Mouse (Mus musculus): Measurements from ENCODE around the gene Chchd6.

The Chchd6 gene

DNA sequence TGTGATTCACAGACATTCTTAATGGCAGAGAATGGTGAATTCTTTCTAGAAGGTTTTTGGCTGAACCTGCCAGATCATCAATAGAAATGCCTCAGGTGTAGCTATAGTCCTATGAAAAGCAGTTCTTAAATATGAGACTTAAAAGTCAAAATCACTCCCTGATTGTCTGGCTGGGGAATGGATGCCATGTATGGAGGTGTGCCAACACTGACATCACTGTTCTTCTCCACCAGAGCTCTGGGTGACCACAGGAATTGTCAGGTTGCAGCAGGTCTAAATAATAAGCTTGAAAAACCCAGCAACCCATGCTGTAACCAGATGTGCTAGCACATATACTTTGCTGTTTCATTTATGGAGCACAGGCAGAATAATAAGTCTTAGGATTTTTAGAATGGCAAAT, 87.2 kb downstream of the Chchd6 start:
- DNase-seq, result no peak

DNA sequence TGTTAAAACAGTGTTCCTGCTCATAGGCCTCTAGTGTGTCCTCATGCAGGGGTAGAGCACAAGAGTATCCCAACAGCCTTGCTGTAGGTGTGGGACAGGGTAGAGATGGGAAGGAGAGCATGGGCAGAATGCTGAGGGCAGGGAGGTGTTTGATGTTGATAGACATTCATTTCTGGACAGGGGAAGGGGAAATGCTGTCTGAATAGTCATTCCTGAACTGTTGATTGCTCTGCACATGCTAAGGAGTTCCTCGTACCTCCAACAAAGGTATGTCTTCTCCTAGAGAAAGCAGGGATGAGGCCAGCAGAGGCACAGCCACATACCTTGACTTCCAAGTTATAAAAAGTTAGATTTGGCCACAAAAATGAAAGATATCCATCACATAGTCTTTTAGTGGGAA, 95.5 kb downstream of the Chchd6 start:
- DNase-seq, result no peak

DNA sequence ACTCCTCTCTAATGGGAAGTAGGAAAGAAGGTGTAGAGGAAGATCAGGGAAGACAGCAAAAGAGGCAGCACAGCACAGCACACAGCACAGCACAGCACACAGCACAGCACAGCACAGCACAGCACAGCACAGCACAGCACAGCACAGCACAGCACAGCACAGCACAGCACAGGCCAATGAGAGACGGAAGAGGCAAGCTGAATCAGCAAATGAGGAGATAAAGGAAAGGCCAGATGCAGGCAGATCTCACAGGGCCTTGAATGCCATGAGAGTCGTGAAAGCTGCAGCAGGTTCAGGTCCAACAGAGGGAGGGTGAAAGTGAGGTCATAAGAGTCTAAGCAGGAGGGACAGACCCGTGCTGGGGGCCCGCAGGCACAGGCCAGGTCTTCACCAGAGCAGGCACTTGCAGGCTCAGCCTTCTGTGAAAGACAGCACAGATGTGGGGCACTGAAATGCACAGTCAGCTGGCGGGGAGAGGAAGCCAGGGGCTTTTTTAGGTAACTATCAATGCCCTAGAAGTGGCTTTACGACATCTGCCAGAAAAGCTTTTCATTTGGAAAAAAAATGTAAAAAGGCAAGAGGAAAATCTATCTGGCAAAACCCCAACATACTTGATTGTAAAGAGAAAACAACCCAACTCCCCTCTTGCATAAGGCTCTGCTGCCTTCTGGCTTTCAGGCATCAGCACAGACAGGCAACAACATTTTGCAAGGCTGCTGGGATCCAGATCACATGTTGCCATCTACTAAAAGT, 96.5 kb downstream of the Chchd6 start:
- no peak for DNase-seq

DNA sequence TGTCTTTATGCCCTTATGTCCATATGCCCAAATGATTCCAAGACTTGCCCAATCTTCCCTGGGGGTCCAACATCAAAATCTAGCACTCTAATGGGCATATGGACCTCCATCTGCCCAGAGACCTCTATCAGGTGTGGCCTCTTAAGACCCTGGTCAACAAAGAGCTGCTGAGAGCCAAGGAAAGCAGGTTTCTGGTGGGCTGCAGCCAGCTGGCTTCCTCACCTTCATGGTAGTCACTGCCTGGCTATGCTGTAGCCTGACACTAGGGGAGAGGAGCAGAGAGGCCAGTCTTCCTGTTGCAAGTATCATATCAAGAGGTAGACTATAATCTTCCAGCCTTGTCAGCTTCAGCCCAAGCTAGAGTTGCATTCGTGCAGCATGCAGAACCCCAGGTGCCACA, 98.5 kb downstream of the Chchd6 start:
- DNase-seq, result no peak

DNA sequence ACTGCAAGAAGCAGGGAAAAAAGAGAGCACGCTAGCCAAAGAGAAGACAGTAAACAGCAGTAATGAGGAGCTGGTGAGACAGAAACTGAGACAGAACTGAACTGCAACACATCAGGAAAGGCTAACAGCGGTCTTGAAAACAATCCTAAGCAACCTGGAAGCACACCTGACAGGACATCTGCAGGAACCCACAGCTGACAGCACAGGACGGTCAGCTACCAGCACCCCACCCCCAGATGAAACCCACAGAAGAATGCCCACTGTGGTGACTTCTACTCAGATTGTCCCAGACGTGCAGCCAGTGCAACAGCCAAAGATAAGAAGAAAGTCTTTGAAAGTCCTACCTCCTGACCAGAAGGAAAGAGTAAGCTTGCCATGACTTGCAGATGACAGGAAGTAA, 103.1 kb downstream of the Chchd6 start:
- no peak for DNase-seq

DNA sequence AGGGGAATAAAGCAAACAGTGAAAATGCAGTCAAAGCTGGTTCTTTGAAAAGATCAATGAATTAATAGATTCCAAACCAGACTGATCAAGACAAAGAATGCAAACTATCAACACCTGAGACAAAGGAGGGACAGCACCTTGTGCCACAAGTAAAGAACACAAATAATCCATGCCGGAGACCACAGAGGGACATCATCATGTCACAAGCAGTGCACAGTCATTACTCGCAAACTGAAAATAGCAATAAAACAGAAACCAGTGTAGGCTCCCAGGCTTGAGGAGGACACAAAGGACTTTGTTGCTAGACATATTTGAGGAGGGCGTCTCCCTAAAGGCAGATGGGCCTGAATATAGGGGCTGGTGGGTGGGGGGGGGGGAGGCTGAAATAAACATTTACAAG, 105.1 kb downstream of the Chchd6 start:
- no peak for DNase-seq

DNA sequence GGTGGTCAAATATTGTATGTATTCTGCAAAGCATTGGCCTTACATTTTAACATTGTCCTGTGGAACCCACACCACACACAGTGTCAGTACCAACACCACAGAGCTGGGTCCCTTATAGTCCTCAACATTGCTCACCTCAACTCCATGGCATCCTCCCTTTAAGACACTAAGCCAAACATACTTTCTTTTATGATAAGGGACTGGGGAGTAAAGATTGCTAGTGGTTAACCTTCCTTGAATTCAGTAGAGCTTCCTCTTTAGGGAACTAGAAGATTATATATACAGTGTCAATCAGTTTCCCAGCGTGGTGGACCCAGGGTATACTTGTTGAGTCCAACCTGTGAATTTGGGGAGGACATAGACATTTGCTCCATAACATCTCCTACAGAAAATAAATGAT, 105.9 kb downstream of the Chchd6 start:
- no peak for DNase-seq

DNA sequence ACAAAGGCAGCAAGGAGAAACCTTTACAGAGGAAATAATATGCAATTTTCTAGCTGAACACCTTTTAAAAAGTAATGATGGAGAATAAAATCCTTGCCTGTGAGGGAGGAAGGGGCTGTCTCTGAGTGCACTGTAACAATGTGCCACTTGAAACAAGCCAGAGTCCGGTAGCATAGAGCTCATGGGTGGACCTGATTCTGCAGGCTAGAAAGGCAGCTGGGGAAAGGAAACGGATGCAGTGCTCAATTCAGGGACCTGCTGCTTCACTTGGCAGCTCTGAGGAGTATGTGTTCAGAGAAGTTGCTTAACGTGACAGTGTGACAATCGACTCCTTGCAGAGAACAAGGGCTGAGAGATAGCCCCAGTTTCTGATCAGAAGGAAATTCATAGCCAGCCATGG, 109.4 kb downstream of the Chchd6 start:
- no peak for DNase-seq

DNA sequence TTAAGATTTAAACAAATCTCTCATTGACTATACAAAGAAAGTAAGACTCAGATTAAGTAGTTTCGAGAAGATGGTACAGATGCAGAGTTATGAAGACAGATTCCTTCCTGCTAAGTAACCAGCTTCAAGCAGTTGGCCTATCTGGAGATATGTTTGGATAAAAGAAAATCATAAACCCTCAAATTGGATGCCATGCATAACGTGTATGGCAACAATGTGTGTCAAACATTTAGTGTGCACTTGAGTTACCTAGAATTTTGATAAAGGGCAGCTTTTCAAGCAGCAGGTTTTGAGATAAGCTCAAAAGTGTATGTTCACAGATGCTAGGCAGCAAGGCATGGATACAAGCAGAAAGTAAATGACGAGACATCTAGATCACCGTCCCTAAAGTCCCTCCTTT, 114.3 kb downstream of the Chchd6 start:
- no peak for DNase-seq

DNA sequence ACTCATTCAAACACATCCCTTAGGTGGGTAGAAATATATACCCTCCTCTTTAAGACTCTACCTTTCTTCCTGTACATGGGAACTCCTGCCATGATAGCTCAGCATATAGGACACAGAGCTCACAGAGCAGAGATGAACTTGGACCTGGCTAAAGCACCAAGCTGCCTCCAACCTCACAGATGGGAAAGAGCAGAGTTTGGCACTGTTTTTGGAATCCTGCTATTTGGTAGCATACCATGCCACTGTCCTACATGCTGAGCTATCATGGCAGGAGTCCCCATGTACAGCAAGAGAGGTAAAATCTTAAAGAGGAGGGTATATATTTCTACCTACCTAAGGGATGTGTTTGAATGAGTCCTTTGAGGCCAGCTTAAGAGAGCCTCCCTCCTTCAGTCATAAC, 127.5 kb downstream of the Chchd6 start:
- DNase-seq, result no peak

DNA sequence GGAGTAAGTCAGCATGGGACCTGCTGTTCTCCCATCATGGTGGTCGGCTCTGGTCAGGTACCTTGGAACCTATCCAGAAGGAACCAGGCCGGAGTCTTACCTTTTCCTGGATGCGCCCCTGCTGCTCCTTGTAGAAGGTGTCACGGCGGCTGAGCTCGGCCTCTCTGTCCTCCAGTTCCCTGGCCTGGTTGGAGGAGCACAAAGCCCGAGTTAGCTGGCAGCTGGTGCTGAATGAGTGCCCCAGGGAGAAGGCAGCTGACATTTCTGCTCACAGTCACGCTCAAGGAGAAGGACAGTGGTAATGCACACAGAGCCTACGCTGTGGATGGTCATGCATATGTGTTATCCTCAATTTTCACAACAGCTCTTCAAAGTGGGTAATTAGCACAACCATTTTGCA, 128.2 kb downstream of the Chchd6 start:
- no peak for DNase-seq

DNA sequence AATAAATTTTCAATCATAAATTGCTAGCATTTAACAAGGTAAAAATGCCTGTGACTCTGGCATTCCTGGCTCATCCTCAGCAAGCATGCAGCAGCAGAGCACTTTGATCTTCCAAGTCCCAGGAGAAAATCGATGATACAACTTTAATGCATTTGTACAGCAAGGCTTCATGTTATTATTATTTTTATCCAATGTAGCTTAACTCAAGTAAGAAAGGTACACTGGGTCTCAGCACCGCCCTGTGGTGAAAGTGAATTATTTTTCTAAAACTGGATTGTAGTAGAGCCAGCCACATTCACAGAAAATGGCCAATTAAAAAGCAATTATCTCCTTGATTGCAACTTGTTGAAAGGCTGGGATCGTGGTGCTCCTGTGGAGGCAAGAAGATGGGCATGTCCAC, 128.6 kb downstream of the Chchd6 start:
- no peak for DNase-seq

DNA sequence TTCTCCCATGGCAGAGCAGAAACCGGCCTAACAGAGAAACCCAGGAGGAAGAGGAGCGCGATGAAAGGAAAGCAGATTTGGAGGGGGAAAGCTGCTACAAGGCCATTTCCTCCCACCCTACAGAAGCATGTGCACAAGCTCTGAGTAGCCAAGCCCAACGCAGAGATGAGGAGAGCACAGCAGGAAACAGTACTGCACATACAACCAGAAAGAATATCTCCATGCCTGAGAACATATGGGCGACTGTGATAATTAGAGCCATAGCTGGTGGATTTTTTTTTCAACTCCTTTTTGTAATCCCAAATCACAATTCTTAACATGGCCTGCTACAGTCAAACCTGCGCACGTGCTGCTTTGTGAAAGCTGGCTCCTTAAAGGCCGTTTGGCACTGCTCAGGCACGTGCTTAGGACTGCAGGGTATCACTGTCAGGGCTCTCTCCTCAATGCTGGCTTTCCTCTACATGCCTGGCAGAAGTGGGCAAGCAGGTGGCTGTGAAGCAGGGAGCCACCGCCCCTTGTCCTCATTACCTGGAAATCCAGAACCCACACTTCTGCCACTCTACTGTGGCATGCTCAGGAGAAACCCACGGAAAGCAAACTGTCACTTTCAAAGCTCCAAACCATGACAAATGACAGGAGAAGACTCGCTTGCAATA, 129.3 kb downstream of the Chchd6 start:
- no peak for DNase-seq

DNA sequence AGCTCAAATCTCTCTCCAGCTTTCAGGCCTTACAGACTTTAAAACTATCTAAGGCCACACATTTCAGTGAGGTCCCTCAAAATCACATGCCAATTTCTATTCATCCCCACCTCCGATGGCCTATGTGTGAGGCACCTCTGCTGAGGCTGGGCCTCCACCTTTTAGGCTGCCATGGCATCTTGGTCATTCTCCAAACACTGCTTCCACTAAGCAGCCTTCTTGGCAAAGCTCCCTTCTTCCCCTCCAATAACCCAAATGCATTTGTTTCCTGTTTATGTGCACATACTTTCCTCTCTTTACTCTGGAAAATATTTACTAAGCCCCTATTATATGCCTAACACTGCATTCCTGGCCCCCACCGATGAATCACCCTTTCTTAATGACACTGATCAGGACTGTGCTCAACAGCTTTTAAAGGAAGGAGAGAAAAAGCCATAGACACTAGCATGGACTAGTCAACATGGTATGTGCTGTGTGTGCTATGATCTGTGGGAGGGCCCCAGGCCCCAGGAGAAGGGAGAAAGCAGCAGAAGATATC, 133.2 kb downstream of the Chchd6 start:
- DNase-seq, result no peak

DNA sequence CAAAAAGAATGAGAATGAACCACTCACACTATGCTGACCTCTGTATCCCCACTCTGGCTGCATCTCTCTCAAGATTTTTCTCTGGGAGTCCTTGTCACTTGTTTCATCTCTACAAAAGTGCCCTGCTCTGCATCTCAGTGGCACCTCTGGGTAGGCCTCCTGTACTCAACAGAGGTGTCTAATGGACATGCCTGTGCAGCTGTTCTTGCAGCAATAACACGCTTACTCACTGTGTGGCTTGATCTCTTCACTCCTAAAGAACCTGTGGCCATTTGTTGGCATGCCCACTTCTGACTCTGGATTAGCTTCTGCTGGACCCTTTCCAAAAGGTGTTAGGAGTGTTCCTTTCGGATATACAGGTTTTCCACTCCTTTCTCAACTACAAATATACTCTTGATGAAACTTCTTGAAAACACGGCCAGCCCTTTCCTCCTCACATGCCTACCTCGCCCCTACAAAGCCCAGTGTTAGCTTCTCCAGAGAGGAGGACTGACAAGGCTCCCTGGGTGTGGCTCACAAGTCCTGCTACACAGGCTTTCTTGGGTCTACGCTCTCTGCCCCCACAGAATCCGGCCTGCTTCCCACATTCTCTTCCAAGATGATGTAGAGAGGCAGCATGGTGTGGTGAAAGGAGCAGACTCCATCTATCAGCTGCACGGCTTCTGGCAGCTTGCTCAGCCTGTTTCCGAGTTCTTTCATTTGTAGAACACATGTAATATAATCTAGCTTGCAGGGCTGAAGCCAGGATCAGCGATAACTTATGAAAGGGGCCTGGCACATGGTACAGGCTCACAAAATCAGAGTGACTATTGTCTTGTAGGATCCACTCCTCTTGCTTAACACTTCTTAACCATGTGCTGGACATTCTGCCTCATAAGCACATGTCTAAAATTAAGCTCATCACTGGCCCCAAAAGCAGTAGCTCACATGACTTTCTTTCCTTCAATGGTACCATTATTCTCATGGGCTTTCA, 133.9 kb downstream of the Chchd6 start:
- no peak for DNase-seq

DNA sequence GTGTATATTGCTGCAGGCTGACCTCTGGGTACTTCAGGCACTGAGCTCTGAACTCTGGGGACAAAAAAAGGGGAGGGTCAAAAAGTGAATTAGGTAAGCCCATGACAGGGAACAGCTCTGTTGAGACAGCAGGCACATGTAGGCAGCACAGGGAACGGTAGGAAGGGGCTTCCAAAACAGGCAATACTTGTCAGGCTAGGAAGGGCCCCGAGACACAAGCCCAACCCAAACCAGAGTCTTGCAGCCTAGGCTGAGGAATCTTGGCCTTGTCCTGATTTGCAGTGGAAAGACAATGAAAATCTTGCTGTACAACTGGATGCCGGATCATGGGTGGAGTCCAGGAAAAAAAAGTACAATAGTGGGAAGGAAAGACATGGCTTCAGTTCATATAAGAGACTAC, 135.8 kb downstream of the Chchd6 start:
- DNase-seq, result no peak

DNA sequence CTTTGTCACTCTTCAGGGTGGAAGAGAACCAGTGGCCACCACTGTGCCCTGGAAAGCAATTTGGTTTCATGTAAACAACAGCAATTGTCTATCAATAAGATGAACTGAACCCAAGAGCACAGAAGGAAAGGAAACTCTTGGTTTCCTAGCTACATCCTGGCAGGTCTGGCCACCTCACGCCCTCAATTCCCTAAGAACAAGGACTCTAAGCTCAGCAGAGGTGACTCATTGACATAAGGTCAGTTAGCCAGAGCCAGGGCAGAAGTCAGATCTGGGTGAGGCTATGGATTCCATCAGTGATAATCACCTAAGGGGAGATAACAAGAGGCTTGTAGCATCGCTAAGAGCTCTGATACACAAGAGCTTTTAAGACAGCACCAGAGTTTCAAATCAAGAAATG, 137.9 kb downstream of the Chchd6 start:
- no peak for DNase-seq

DNA sequence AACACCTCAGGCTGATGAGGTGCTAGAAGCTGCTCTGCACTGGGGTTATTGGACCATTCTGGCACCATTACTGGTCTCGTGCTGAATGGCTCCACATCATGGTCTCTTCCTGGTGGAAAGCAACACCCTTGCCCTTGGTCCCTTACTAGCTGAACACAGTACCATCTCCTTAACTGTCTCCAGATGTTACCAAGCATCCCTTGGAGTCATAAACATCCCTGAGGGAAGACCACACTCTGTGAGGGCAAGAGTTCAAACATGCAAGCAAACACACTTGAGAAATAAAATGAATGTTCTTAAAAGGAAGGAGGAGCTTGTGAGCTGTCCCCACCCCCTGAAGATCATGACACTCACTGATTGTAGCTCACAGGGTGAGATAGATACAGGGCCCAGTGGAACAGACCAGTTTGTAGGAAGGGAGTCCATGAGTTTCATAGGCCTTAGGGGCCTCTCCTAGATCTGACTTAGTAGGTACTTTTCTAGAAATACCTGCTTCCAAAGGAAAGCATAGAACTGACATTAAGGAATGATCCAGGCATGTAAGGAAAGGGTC, 139.0 kb downstream of the Chchd6 start:
- DNase-seq, result no peak

DNA sequence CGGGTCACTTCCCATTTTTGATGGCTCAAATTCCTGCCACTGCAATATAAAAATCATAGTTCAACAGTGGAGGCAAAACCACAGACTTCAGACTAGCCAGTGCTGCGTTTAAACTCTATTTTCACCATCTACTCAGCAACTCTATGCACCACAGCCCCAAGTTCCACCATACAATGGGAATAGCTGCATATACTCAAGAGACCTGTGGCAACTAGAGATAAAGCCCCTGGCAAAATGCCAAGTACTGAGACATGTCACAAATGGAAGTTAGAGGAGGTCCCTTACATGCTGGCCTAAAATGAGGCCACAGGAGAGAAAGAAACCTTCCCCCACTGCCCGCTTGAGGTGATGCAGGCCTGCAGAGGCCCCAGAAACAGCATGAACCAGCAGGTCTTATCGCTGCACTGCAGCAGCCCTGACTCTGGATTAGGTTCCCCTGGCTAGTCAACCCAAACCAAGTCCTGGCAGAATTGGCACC, 139.9 kb downstream of the Chchd6 start:
- DNase-seq, result no peak

DNA sequence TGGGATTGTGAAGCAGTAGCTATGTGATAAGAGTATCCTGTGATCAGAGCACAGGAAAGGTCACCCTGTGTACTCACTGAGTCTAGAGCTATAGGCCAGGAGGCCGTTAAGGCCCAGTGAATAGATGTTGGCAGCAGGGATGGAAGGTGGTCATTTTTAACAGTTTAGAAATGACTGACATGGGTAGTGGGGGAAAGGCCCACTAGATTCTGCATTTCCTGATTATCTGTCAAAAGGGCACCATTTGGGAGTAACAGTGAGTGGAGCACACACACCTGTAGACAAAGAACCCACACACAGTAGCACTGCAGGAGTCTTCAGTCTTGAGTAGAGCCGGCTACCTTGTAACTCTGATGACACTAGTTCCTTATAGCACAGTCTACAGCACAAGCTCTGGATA, 141.0 kb downstream of the Chchd6 start:
- no peak for DNase-seq

DNA sequence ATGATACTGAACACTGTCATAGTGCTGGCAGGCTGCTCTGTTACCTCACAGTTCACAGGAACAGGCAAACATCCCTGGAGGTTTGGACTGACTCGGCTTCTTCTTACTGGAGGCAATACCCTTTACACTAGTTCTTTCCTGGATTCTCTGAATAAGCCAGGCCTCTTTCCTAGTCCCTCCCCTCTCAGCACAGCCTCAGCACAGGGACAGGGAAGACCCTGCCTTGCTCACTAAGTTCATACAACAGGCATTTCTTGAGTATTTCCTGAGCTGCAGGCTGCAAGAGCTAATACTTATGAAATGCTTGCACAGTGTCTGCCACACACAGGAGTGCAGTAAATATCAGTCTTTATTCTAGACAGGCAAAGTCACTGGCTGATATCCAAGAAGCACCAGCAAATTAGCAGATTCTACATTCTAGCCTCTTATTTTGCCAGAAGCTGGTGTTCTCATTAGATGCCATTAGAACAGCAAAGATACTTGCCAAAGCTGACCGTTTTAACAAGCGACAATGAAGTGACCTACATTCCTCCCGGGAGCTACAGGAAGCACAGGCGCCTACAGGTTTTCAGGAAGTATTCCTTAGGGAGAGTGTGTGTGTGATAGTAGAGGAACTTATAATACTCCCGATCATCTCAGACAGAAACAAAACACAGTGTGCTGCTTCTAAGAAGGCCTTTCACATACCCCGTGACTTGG, 142.3 kb downstream of the Chchd6 start:
- no peak for DNase-seq

DNA sequence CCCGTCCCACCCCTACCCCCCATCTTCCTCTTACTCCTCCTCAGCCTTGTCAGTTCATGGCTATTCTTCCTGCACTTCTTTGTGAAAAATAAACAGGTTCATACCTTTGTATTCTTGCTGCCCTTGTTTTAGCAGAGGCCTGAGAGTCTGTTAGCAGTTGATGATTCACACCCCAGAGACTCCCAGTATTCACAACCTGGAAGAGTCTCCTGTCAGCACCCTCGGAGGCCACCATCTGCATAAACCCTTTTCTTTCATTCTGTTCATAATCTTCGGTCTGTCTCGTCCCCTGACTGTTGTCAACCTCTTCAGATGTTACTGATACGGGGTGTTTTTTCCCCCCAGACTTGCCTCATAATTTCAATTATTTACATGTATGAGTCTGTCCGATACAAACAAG, 143.1 kb downstream of the Chchd6 start:
- DNase-seq, result no peak
